Mouse (Mus musculus): ENCODE results near the gene Itsn2.

GRCm38 (mm10) chr12:4546491-4546890 is 45.9 kb upstream of the Itsn2 start:
- no peak for TF ChIP-seq CTCF (IDR thresholded peaks at IDR 0.05; ENCODE audit: low read depth)
- TF ChIP-seq EP300 (optimal IDR thresholded peaks at IDR 0.05): no peak

Data from stomach, postnatal 0 days (tissue).